Mouse (Mus musculus) lung, embryonic 14.5 days (tissue): ENCODE results near the gene Ryr3. TPM values are rescaled to one million over a fixed set of nuclear protein-coding genes. Genes with fewer than 3 reads are reported as not detected.

Source experiments
- ATAC-seq: fragments of 200-750 bp; cut with Nextera tagmentation; 2 replicates; pipeline ENCODE4 v1.8.0; 2017; ENCODE audit warnings: mild to moderate bottlenecking, moderate TSS enrichment, moderate library complexity; ENCODE audit not compliant: insufficient read depth
- DNase-seq: peaks from one replicate; pipeline ENCODE4 v3.0.0-alpha.2; 2015
- H3K27ac ChIP-seq: fragments of 300-500 bp; sonication (generic); 2 replicates; pipeline ENCODE4 v1.5.1; 2014; ENCODE audit warnings: low read depth, mild to moderate bottlenecking, moderate library complexity
- H3K27me3 ChIP-seq: fragments of 300-500 bp; sonication (generic); 2 replicates; pipeline ENCODE4 v1.6.1; 2014; ENCODE audit warnings: low read length, control low read depth; ENCODE audit not compliant: insufficient read depth
- H3K36me3 ChIP-seq: fragments of 300-500 bp; sonication (generic); 2 replicates; pipeline ENCODE4 v1.6.1; 2014; ENCODE audit warnings: control low read depth; ENCODE audit not compliant: insufficient read depth
- H3K4me1 ChIP-seq: fragments of 300-500 bp; sonication (generic); 2 replicates; pipeline ENCODE4 v1.6.1; 2014; ENCODE audit warnings: antibody characterized with exemption, control low read depth; ENCODE audit not compliant: insufficient read depth
- H3K4me2 ChIP-seq: fragments of 300-500 bp; sonication (generic); 2 replicates; pipeline ENCODE4 v1.6.1; 2014; ENCODE audit warnings: mild to moderate bottlenecking
- H3K4me3 ChIP-seq: fragments of 300-500 bp; sonication (generic); 2 replicates; pipeline ENCODE4 v1.5.1; 2014; ENCODE audit warnings: low read depth, low read length
- H3K9ac ChIP-seq: fragments of 300-500 bp; sonication (generic); 2 replicates; pipeline ENCODE4 v1.6.1; 2014
- H3K9me3 ChIP-seq: fragments of 300-500 bp; sonication (generic); 2 replicates; pipeline ENCODE4 v1.6.1; 2016; ENCODE audit warnings: low read depth, low read length, control low read depth
- CTCF ChIP-seq: IDR thresholded peaks from 2 replicates; pipeline ENCODE4 v1.5.1; 2016; ENCODE audit warnings: antibody characterized with exemption, low read depth
- WGBS: fragments of 180-500 bp; shearing (Covaris S2); extraction: QIAGEN DNeasy Blood & Tissue Kit; methylation state at CpG from one replicate; pipeline ENCODE4 v1.1.7; 2014; 5-methylcytosine and 5-hydroxymethylcytosine counted together
- polyA plus RNA-seq: library from polyadenylated mRNA; unstranded; fragments of >200 nt; fragmentation: Nextera tagmentation; extraction: Ambion mirVana; gene quantifications from 2 replicates; pipeline ENCODE4 v1.2.1, GENCODE M21; 2014

Ryr3 gene
- polyA plus RNA-seq, 1 experiment from 2014 or later = 1.7 TPM

DNA sequence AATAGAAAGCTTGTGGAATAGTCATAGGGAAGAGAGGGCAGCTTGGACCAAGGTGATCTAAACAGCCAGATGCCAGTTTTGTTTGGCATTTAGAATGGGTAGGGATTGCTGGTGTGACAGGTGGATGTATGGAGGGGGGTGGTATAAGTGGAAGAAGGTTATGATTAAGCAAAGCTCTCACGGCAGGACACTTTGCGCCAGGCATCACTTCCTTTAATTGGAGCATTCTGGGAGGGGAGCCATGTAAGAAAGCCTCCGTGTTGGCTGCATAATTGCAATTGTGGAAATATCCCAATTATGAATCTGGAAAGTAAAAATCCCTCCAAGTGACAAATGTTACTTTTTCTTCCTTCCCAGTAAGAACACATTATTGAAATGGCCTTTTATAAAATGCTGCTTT, 339.5 kb downstream of the Ryr3 start:
- Histone ChIP-seq H3K27ac (no peak overlapping the region), H3K36me3 (no peaks in the 10 kb centered on the region), H3K9ac (no peak overlapping the region), H3K27me3 (no peaks in the 10 kb centered on the region), H3K4me3 (no peak overlapping the region), H3K4me1 (no peaks in the 10 kb centered on the region), H3K9me3 (no peaks in the 10 kb centered on the region), H3K4me2 (no peak overlapping the region)
- no peak for DNase-seq
- TF ChIP-seq CTCF = no peak
- ATAC-seq = no peak
- 69% methylated on average over 3 of the region's 3 CpGs for whole genome bisulfite sequencing

DNA sequence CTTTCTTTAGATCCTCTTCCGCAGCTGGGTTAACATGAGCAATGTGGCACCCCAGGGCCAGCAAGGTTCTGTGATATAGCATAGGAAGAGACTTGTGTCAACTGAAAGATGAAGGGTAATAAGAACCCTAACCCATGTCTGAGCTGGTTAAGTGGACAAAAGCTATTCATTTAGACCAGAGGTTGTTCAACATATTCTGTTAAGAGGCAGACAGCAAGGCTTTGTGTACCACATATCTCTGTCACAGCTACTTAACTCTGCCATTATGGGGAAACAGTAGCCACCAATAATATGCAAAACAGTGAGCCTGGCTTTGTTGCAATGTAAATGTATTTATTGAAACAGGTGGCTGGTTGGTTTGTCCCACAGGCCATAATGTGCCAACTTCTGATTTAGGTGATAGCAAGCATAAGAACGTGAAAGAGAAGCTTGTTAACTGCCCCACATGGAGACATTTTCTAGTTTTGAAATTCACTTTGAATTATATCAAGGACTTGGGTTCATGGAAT, 350.8 kb downstream of the Ryr3 start:
- TF ChIP-seq CTCF = no peak
- H3K27me3 ChIP-seq = no peaks in the 10 kb centered on the region
- DNase-seq = no peak
- no peak overlapping the region for H3K4me3 ChIP-seq
- 87% methylated on average over 2 of the region's 2 CpGs for WGBS
- no peaks in the 10 kb centered on the region for H3K4me1 ChIP-seq
- H3K9ac ChIP-seq = no peak overlapping the region
- H3K4me2 ChIP-seq = no peak overlapping the region
- H3K36me3 ChIP-seq = no peaks in the 10 kb centered on the region
- no peaks in the 10 kb centered on the region for H3K9me3 ChIP-seq
- no peak overlapping the region for H3K27ac ChIP-seq
- ATAC-seq = no peak

DNA sequence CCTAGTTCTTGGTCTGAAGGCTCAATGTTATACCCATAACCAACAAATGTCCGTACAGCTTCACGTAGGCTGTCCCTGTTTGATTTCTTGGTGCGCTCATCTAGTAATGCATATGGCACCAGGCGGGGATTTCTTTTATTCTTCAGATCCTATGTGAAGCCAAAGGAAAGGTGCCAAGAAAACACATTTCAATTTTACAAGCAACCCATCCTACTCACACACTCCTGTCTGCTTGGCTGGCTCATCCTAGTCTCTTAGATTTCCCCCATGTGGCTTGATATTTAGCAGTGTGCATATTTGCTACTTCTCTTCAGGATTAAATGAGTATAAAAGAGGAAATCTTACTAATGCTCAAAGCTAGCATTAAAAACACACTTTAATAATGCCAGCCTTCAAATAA, 355.1 kb downstream of the Ryr3 start:
- Histone ChIP-seq H3K9me3 (no peaks in the 10 kb centered on the region), H3K9ac (no peak overlapping the region), H3K4me1 (no peaks in the 10 kb centered on the region), H3K27ac (no peak overlapping the region), H3K36me3 (no peaks in the 10 kb centered on the region), H3K4me2 (no peak overlapping the region), H3K4me3 (no peak overlapping the region), H3K27me3 (no peaks in the 10 kb centered on the region)
- no peak for TF ChIP-seq CTCF
- DNase-seq (no peak), ATAC-seq (no peak)
- 91% methylated on average over 4 of the region's 4 CpGs for WGBS

DNA sequence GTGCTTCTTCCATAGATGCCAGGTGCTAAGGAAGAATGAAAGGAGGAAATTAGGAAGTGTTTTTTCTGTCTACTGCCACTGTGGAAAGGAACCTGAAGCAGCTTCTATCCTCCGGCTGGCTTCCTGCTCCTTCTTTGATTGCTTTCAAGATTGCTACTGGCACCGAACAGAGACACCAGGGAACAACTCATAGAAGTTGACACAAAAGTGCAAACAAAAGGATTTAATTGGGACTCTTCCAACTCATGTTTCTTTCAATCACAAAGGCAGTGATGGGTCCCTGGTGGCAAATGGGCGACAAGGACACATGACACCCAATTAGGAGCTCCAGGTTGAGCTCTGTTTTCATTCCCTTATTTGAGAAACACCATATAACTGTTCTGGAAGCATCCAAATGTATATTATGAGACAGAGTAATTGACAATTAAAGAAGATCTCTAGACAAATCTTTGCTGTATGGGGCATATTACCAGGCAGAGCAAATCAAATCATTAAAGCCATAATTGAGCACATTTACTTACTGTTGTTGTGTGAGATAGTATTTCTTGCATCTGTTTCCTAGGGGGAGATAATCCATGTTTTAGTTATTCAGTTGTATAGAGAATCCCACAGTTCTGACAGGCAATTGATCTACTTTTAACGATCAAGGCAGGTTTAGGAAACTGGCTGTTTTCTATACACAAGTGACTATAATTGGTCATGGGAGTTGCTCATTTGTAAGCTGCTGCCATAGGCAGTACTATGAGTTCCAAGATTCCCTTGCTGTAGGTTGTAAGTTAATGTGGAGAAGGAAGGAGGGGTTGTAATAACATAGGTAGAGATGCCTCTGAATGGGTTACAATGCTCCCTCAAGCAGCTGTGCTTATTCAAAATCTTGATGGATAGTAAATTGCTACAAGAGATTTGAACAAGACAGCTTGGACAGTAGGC, 371.0 kb downstream of the Ryr3 start:
- no peak overlapping the region for H3K4me3 ChIP-seq
- no peak for TF ChIP-seq CTCF
- no peak overlapping the region for H3K4me2 ChIP-seq
- H3K9ac ChIP-seq = no peak overlapping the region
- H3K27ac ChIP-seq = no peak overlapping the region
- 0 out of 2 replicates have a peak, but pooled peaks cover 6% of the 10 kb centered on the region for H3K9me3 ChIP-seq
- WGBS = 66% methylated on average over 4 of the region's 4 CpGs
- no peaks in the 10 kb centered on the region for H3K36me3 ChIP-seq
- DNase-seq = no peak
- H3K27me3 ChIP-seq = no peaks in the 10 kb centered on the region
- ATAC-seq = no peak
- H3K4me1 ChIP-seq = no peaks in the 10 kb centered on the region

DNA sequence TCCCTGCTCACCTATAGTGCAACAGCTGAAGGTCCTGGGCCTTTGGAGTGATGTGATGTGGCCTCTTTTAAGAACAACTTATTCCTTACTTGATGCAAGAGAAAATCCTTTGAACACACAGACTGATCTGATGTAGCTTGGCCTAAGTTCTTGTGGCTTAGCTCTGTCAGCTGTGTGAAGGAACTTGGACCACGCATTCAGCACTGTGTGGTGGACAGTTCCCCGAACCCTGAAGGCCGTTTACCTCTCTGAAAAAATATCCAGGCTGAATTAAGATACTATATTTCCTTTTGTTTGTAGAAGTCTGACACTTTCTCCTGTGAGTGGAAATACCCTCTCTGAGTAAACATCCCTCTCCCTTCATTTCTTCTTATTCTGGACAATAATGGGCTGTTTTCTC, 374.0 kb downstream of the Ryr3 start:
- Histone ChIP-seq H3K4me2 (no peak overlapping the region), H3K36me3 (no peaks in the 10 kb centered on the region), H3K4me1 (no peaks in the 10 kb centered on the region), H3K4me3 (no peak overlapping the region), H3K9me3 (no peaks in the 10 kb centered on the region), H3K27ac (no peak overlapping the region), H3K27me3 (no peaks in the 10 kb centered on the region), H3K9ac (no peak overlapping the region)
- TF ChIP-seq CTCF = no peak
- DNase-seq (peak; percentile 77), ATAC-seq (no peak)
- WGBS = 12% methylated on average over 3 of the region's 3 CpGs

DNA sequence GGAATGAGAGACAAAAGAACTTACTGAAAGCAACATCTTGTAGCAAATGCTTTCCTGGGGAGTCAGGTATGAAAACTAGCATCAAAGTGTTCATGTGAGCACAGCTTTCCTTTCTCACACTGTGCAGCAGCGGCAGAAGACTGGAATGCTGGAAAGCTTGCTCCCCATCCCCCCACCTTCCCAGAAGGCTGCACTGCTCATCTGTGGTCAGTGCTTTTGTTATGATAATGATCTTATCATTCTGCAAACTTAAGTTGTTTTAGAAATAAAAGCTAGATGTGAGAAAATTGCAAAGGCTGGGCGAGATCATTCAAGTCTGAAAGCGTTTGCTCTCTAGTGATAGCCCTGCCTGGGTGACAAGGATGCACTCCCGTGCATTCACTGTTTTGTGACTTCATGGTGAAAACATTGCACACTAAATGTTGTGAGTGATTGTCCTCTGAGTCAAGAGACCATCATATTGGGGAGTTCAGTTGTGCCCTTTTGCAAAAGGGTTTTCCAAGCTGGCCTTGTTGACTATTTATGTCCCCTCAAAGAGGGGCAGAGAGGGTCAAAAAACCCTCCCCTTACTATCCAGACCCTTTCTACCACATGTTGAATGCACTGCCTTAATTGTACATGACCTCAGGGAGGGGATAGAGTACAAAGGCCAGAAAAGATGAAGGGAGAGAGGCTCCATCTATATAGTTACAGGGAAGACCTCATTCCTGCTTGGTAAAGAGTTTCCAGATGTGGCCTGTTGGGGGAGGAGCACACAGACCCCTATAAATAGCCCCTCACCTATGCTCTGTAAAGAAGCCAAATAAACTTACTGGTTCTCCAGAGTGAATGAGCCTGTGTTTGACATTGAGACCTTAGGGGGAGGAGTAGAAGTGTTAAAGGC, 385.2 kb downstream of the Ryr3 start:
- H3K9me3 ChIP-seq = no peaks in the 10 kb centered on the region
- no peak overlapping the region for H3K27ac ChIP-seq
- no peak overlapping the region for H3K4me3 ChIP-seq
- H3K36me3 ChIP-seq = no peaks in the 10 kb centered on the region
- TF ChIP-seq CTCF = no peak
- no peaks in the 10 kb centered on the region for H3K4me1 ChIP-seq
- DNase-seq (no peak), ATAC-seq (no peak)
- WGBS = 21% methylated on average over 4 of the region's 4 CpGs
- H3K27me3 ChIP-seq = no peaks in the 10 kb centered on the region
- H3K9ac ChIP-seq = no peak overlapping the region
- no peak overlapping the region for H3K4me2 ChIP-seq

DNA sequence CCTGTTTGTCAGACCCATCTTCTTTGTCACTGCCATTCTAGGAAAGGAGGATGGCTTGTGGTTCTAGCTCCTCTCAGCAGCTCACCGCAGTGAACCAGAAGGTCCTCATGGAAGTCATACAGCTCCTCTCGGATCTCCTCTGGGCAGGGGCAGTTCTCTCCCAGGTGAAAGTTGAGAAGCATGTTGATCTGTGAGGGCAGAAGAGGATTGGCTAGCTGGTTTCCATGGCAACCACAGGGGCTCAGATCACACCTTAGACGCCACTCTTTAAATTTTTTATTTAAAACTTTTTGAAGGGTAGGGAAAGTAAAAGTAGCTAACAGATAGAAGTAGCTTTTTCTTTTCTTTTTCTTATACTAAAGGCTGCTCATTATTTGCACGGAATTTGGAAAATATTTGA, 390.3 kb downstream of the Ryr3 start:
- no peak for TF ChIP-seq CTCF
- H3K4me1 ChIP-seq = no peaks in the 10 kb centered on the region
- H3K36me3 ChIP-seq = no peaks in the 10 kb centered on the region
- H3K9me3 ChIP-seq = no peaks in the 10 kb centered on the region
- ATAC-seq (no peak), DNase-seq (peak; percentile 15)
- H3K4me3 ChIP-seq = no peak overlapping the region
- no peak overlapping the region for H3K4me2 ChIP-seq
- H3K27ac ChIP-seq = no peak overlapping the region
- WGBS = 21% methylated on average over 4 of the region's 4 CpGs
- no peaks in the 10 kb centered on the region for H3K27me3 ChIP-seq
- H3K9ac ChIP-seq = no peak overlapping the region
